Mouse (Mus musculus) limb, embryonic 11.5 days (tissue): Measurements from ENCODE around the gene Rabggta. TPM values are rescaled to one million over a fixed set of nuclear protein-coding genes. Genes with fewer than 3 reads are reported as not detected.

ENCODE experiments used
- ATAC-seq: fragments of 200-750 bp; cut with Nextera tagmentation; 2 replicates; pipeline ENCODE4 v1.8.0; 2017; ENCODE audit warnings: low read depth; ENCODE audit not compliant: insufficient number of reproducible peaks, low FRiP score, low TSS enrichment
- DNase-seq: peaks from one replicate; pipeline ENCODE4 v3.0.0-alpha.2; 2015; ENCODE audit warnings: low spot score
- H3K27ac ChIP-seq: fragments of 300-500 bp; sonication (generic); replicated peaks from 2 replicates; pipeline ENCODE4 v1.5.1; 2014; ENCODE audit warnings: low read depth, mild to moderate bottlenecking, low read length
- H3K27me3 ChIP-seq: fragments of 300-500 bp; sonication (generic); 2 replicates; pipeline ENCODE4 v1.6.1; 2014; ENCODE audit warnings: mild to moderate bottlenecking, low read length, mixed read lengths; ENCODE audit not compliant: control insufficient read depth, insufficient read depth
- H3K36me3 ChIP-seq: fragments of 300-500 bp; sonication (generic); 2 replicates; pipeline ENCODE4 v1.6.1; 2014; ENCODE audit warnings: mild to moderate bottlenecking, low read length, moderate library complexity, mixed read lengths; ENCODE audit not compliant: control insufficient read depth, insufficient read depth
- H3K4me1 ChIP-seq: fragments of 300-500 bp; sonication (generic); 2 replicates; pipeline ENCODE4 v1.6.1; 2014; ENCODE audit warnings: low read length, mixed read lengths; ENCODE audit not compliant: control insufficient read depth, insufficient read depth
- H3K4me2 ChIP-seq: fragments of 300-500 bp; sonication (generic); 2 replicates; pipeline ENCODE4 v1.6.1; 2014; ENCODE audit warnings: low read depth, mild to moderate bottlenecking, moderate library complexity; ENCODE audit not compliant: severe bottlenecking
- H3K4me3 ChIP-seq: fragments of 300-500 bp; sonication (generic); 2 replicates; pipeline ENCODE4 v1.5.1; 2014; ENCODE audit warnings: low read depth, low read length
- H3K9ac ChIP-seq: fragments of 300-500 bp; sonication (generic); 2 replicates; pipeline ENCODE4 v1.6.1; 2014; ENCODE audit warnings: mild to moderate bottlenecking, low read length
- H3K9me3 ChIP-seq: fragments of 300-500 bp; sonication (generic); 2 replicates; pipeline ENCODE4 v1.6.1; 2016; ENCODE audit warnings: low read length; ENCODE audit not compliant: control insufficient read depth
- WGBS: fragments of 180-500 bp; shearing (Covaris S2); extraction: QIAGEN DNeasy Blood & Tissue Kit; methylation state at CpG from one replicate; pipeline ENCODE4 v1.1.7; 2014; 5-methylcytosine and 5-hydroxymethylcytosine counted together
- polyA plus RNA-seq: library from polyadenylated mRNA; unstranded; fragments of >200 nt; fragmentation: Nextera tagmentation; extraction: Ambion mirVana; gene quantifications from 2 replicates; pipeline ENCODE4 v1.2.1, GENCODE M21; 2014

Rabggta gene
- polyA plus RNA-seq, 1 experiment from 2014 or later, result 20.0 TPM

DNA sequence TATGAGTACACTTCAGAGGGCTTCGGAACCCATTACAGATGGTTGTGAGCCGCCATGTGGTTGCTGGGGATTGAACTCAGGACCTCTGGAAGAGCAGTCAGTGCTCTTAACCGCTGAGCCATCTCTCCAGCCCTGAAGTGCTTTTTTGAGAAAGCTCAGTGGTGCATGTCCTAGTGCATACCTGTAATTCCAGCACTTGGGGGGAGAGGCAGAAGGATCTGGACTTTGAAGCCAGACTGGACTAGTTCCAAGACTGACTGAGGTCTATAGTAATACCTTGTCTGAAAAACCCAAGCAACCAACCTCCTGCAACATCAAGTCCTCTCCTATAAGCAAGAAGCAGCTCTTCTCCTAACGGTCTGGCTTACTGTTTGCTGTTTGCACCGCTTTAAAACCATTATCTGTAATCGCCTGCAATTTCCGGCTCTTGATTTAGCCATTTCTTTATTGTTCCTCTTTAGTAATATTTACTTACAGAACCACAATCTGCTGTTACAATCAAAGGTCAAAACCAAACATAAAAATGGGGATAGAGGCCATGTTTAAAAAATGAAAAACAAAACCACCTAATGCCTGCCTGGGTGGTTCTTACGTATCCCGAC, 15.1 kb upstream of the Rabggta start:
- no peaks in the 10 kb centered on the region for H3K27me3 ChIP-seq
- H3K4me1 ChIP-seq, result no peaks in the 10 kb centered on the region
- ATAC-seq (no peak), DNase-seq (no peak)
- no peaks in the 10 kb centered on the region for H3K9me3 ChIP-seq
- no peak overlapping the region for H3K4me3 ChIP-seq
- no peak overlapping the region for H3K4me2 ChIP-seq
- 85% methylated on average over 9 of the region's 9 CpGs for WGBS
- H3K36me3 ChIP-seq, result peaks cover 2% of the 10 kb centered on the region; the same call in 1 of the 2 replicates
- H3K9ac ChIP-seq, result no peak overlapping the region
- no peak overlapping the region for H3K27ac ChIP-seq

DNA sequence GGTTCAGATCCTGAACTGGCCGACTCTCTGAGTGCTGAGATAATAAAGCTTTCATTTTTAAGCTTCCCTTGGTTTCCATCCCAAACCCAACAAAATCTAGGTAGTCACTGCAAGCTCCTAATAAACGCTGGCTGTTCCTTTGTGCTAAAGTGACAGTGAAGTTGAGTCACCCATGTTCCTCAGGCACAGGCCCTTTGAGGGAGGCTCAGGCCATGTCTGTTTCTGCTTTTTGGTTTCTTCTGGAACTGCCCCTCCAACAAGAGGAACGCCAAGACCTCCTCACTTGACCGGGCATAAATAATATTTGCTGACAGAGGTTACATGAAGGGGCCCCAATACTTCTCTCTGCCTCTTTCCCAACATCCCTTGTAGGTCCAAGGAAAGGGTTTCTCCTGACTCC, 13.7 kb upstream of the Rabggta start:
- Histone ChIP-seq H3K9me3 (no peaks in the 10 kb centered on the region), H3K4me2 (no peak overlapping the region), H3K9ac (no peak overlapping the region), H3K27ac (no peak overlapping the region), H3K4me1 (no peaks in the 10 kb centered on the region), H3K4me3 (no peak overlapping the region), H3K27me3 (no peaks in the 10 kb centered on the region), H3K36me3 (peaks cover 2% of the 10 kb centered on the region; the same call in 1 of the 2 replicates)
- ATAC-seq (no peak), DNase-seq (no peak)
- 84% methylated on average over 4 of the region's 4 CpGs for WGBS

DNA sequence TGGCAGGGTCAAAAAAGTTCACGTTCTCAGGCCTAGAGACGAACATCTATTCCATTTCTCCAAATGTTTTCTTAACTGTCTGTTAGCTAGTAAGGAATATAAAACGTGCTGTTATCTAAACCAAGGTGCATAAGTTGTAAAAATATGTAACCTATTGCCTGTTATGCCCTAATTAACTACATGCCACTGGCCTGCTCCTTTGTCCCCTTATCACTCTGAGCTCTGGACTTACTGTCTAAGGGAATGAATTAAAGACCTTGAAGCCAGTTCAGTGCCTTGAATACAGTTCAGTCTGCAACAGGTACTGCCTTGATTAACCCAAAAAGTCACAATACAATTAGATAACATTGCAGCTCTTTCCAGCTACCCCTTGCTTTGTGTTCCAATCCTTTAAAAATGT, 13.3 kb upstream of the Rabggta start:
- Histone ChIP-seq H3K4me2 (no peak overlapping the region), H3K36me3 (peaks cover 2% of the 10 kb centered on the region; the same call in 1 of the 2 replicates), H3K9ac (no peak overlapping the region), H3K9me3 (no peaks in the 10 kb centered on the region), H3K4me3 (no peak overlapping the region), H3K4me1 (no peaks in the 10 kb centered on the region), H3K27ac (no peak overlapping the region), H3K27me3 (no peaks in the 10 kb centered on the region)
- no peak for DNase-seq
- WGBS, result 72% methylated on average over 3 of the region's 3 CpGs
- ATAC-seq, result no peak

DNA sequence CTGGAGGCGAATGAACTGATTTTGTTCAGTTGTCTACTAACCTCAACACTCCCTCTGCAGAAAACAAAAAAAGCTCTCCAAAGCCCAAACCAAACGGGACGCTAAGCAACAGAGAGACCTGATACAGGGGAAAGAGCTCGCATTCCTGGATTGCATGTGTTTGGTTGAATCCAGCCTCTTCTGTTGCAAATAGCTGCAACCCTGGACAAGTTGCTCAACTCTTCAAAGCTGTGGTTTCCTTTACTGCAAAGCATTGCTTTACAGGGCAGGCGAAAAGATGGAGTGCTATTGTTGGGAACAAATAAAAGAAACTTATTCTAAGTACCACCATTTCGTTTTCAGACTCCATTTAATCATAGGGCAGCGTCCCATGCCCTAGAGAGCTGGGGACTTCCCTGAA, 12.8 kb upstream of the Rabggta start:
- DNase-seq (no peak), ATAC-seq (no peak)
- 77% methylated on average over 7 of the region's 7 CpGs for WGBS
- no peak overlapping the region for H3K27ac ChIP-seq
- H3K9me3 ChIP-seq, result no peaks in the 10 kb centered on the region
- H3K4me2 ChIP-seq, result no peak overlapping the region
- no peaks in the 10 kb centered on the region for H3K4me1 ChIP-seq
- no peak overlapping the region for H3K9ac ChIP-seq
- peaks cover 2% of the 10 kb centered on the region; the same call in 1 of the 2 replicates for H3K36me3 ChIP-seq
- no peaks in the 10 kb centered on the region for H3K27me3 ChIP-seq
- H3K4me3 ChIP-seq, result no peak overlapping the region

DNA sequence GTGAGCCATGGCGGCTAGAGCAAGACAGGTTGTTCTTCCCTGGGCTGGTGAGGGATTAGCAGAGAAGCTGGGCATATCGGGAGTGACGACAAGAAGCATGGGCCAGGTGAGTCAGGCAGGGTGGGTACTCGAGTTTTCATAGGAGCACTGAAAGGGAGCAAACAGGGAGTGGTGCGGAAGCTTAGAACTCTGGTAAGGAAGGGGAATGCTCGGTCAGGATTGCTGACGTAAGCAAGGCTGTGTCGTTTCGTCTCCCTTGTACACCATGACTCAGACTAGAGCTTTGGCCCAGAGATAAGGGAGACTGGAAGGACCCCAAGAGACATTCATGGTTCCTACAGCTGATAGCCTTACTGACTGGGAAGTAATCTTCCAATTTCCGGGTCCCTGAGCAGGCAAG, 11.8 kb upstream of the Rabggta start:
- DNase-seq (no peak), ATAC-seq (no peak)
- 79% methylated on average over 10 of the region's 10 CpGs for WGBS
- no peak overlapping the region for H3K4me2 ChIP-seq
- H3K27ac ChIP-seq, result no peak overlapping the region
- H3K9ac ChIP-seq, result no peak overlapping the region
- no peaks in the 10 kb centered on the region for H3K27me3 ChIP-seq
- H3K9me3 ChIP-seq, result no peaks in the 10 kb centered on the region
- no peaks in the 10 kb centered on the region for H3K4me1 ChIP-seq
- H3K36me3 ChIP-seq, result no peaks in the 10 kb centered on the region
- H3K4me3 ChIP-seq, result no peak overlapping the region

DNA sequence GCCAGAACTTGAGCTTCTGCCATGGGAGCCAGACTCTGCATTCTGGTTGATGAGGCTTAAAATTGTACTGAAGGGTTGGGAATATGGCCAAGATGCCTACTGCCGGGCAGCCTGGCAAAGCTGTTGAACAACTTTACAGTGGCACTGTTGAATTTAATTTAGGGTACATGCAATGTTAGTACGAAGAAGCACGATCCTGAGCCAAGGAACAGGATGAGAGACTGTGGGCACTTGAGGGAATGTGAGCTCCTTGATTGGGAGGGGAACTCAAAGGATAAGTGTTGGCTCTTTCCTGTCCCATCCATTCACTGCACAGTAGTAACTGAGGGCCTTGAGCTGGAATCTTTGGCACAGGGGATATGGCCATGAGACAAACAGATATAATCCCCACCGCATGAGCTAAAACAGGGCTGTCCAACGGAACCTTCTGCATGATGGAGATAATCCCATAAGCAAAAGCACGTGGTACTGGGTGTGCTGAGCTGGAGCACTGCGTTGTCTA, 8.5 kb upstream of the Rabggta start:
- H3K4me1 ChIP-seq, result no peaks in the 10 kb centered on the region
- WGBS, result 87% methylated on average over 7 of the region's 7 CpGs
- no peak for DNase-seq
- H3K27ac ChIP-seq, result no peak overlapping the region
- H3K4me3 ChIP-seq, result no peak overlapping the region
- no peaks in the 10 kb centered on the region for H3K27me3 ChIP-seq
- no peaks in the 10 kb centered on the region for H3K36me3 ChIP-seq
- no peak overlapping the region for H3K4me2 ChIP-seq
- no peak for ATAC-seq
- H3K9me3 ChIP-seq, result no peaks in the 10 kb centered on the region
- no peak overlapping the region for H3K9ac ChIP-seq

- no peak overlapping the region for H3K9ac ChIP-seq
- H3K27me3 ChIP-seq, result no peaks in the 10 kb centered on the region
- no peak overlapping the region for H3K4me2 ChIP-seq
- no peak overlapping the region for H3K27ac ChIP-seq
- ATAC-seq, result no peak
- no peak overlapping the region for H3K4me3 ChIP-seq
- H3K4me1 ChIP-seq, result no peaks in the 10 kb centered on the region
- no peak for DNase-seq
- H3K9me3 ChIP-seq, result no peaks in the 10 kb centered on the region
- 73% methylated on average over 7 of the region's 7 CpGs for WGBS
- H3K36me3 ChIP-seq, result no peaks in the 10 kb centered on the region
Observed at GRCm38 (mm10) chr14:55730116-55730515, 8.1 kb upstream of the Rabggta start.

DNA sequence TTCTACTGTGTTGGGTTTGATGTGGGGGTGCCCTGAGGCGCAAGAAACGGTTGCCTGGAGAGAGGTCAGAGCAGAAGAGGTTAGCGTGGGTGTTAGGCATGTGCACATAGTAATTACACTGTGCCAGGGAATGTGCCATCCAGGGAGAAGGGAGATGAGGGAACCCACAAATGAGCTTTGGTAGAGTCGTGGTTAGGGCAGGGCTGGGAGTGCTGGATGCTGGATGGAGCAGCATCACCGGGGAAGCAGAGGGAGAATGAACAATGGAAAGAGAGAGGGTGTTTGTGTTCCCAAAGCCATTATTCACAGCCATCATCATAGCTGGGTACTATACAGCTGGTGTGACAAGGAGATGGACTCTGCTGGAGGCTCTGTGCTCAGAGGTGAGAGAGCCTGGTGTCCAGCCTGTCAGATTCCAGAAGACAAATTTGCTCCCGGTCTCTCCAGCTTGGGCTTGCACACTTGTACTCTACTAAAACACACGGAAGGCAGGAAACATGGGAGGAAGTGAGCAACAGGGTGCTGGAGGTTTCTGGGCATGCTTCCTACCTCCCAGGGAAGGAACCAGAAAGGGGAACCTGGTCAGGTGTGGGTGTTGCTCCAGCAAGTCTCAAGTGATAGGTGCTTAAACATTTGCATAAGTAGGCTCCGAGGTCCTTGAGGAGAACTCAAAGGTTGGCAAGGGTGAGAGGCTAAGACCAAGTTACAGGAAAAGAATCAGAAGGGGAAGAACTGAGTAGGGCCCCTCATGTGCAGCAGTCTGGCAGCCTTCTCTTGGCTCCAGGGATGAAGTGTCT, 6.0 kb upstream of the Rabggta start:
- no peak for ATAC-seq
- no peak for DNase-seq
- WGBS, result 78% methylated on average over 8 of the region's 8 CpGs
- Histone ChIP-seq H3K4me1 (no peaks in the 10 kb centered on the region), H3K27me3 (no peaks in the 10 kb centered on the region), H3K27ac (no peak overlapping the region), H3K9me3 (no peaks in the 10 kb centered on the region), H3K36me3 (no peaks in the 10 kb centered on the region), H3K4me2 (no peak overlapping the region), H3K9ac (no peak overlapping the region), H3K4me3 (no peak overlapping the region)
